Mouse (Mus musculus) brain, adult 10 weeks (tissue): ENCODE measurements around the gene Lss. TPM values are rescaled to one million over a fixed set of nuclear protein-coding genes. Genes with fewer than 3 reads are reported as not detected.

Experiments
- polyA plus RNA-seq: library from polyadenylated mRNA; stranded (reverse); fragments of 350-450 nt; fragmentation: Illumina TruSeq; extraction: RNeasy Lipid Tissue Mini Kit (QIAGEN cat#74804); gene quantifications from one replicate; pipeline ENCODE4 v1.2.3, GENCODE M21; 2015; ENCODE audit warnings: low read depth, low replicate concordance

Lss gene
- 27.9 TPM for polyA plus RNA-seq

DNA sequence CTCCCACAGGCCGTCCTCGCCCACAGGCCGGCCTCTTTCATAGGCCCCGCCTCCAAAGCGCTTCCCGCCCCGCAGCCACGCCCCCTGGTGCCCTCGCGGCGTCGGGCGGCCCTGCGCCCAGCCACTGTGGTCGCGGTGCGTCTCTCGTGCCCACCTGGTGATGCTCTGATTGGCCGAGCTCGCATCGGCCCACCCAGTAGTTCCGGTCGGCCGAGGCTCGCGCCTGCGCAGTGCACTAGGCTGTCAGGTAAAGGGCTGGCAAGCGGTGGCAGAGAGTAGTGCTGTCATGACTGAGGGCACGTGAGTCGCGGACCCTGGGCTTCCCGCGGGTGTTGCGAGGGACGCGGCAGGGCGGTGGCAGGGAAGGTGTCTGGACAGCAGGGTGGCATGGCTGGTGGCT, at the start of gene Lss:
Gene Lss, plus strand, starts transcription at position 214 of the 400 bp plus-strand sequence.

DNA sequence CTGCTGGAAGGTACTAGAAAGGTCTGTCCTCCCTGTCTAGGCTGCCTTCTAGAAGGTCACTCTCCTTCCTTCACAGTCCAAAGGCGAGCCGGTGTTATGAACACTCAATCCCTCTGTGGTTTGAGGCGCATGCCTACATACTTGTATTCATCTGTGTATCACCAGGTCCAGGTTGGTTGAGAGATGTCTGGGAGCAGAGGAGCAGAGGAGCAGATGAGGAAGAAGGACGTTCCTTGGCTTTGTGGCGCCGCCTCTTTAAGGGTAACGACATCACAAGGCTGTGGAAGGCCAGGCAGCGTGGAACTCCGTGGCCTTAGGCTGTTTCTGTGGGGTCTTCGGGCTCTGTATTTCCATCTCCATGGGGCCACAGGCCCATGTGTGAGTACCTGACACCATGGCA, 30.6 kb downstream of the Lss start, which contains the start of gene Spatc1l:
Gene Spatc1l, plus strand, starts transcription at position 301 of the 400 bp plus-strand sequence.

DNA sequence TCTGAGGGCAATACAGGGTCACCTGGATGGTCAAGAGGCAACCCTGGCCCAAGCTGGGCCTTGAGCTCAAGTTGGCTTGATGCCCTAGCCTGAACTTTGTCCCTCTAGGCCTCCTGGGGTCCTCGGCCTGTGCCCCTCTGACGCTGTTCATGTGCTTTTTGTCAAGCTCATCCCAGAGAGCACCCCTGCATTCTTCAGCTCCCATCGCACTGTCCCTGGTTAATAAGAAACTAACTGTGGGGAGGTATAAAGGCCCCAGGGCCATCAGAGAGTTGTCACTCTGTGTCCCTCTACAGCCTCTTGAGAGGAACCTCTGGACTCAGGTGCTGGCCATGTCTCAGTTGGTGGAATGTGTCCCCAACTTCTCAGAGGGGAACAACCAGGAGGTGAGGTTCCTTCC, 44.0 kb downstream of the Lss start, which contains the start of gene Ftcd:
Gene Ftcd, plus strand, starts transcription at position 275 of the 400 bp plus-strand sequence.

Other genes with a start within 250 kb of the Lss start
- gene Dip2a, start 186.3 kb upstream of the Lss start, polyA plus RNA-seq = 42.7 TPM
- gene AC141477.1, start 91.1 kb upstream of the Lss start, polyA plus RNA-seq = not detected
- 18.6 TPM for gene Pcnt, start 88.8 kb upstream of the Lss start, polyA plus RNA-seq
- not detected for gene 2610028H24Rik, start 82.5 kb upstream of the Lss start, polyA plus RNA-seq
- gene Mcm3ap, start 62.7 kb upstream of the Lss start, polyA plus RNA-seq = 37.0 TPM
- gene Ybey, start 62.5 kb upstream of the Lss start, polyA plus RNA-seq = 3.3 TPM
- gene Spatc1l, start 30.7 kb downstream of the Lss start, polyA plus RNA-seq = not detected
- gene Ftcd, start 44.1 kb downstream of the Lss start, polyA plus RNA-seq = not detected
- gene Col6a2, start 92.0 kb downstream of the Lss start, polyA plus RNA-seq = 8.7 TPM
- gene Col6a1, start 194.6 kb downstream of the Lss start, polyA plus RNA-seq = 35.0 TPM